Mouse (Mus musculus) olfactory bulb, adult 2 months (tissue): Measurements from ENCODE around the gene Pnp.

Experiments used
- CTCF ChIP-seq: fragments of 200-500 bp; IDR thresholded peaks from 2 replicates; pipeline ENCODE4 v1.5.1; 2012; ENCODE audit warnings: low read depth, mild to moderate bottlenecking, low read length, moderate library complexity; ENCODE audit not compliant: insufficient read depth
- POLR2A ChIP-seq: fragments of 200-500 bp; IDR thresholded peaks from 2 replicates; pipeline ENCODE4 v1.6.1; 2012; ENCODE audit warnings: mild to moderate bottlenecking, low read depth, low read length, moderate library complexity; ENCODE audit not compliant: insufficient read depth

- TF ChIP-seq POLR2A (no peak), CTCF (0 out of 2 replicates have a peak, but pooled peaks have one; percentile 17)
Measured at GRCm38 (mm10) chr14:50903973-50904827, 26.7 kb upstream of the Pnp start.
